Mouse (Mus musculus): ENCODE measurements around the gene Mphosph10.

- TF ChIP-seq POLR2A (IDR thresholded peaks at IDR 0.05; ENCODE audit: insufficient read length, low read depth) (no peak), TCF12 (IDR thresholded peaks at IDR 0.05; ENCODE audit: insufficient read depth, poor library complexity, severe bottlenecking) (no peak)
Measured at GRCm38 (mm10) chr7:64331309-64331708, 60.8 kb downstream of the Mphosph10 start.

Measured in myocyte (in vitro differentiated cells).